Mouse (Mus musculus) heart, embryonic 11.5 days (tissue): ENCODE results near the gene Iqcd. TPM values are rescaled to one million over a fixed set of nuclear protein-coding genes. Genes with fewer than 3 reads are reported as not detected.

Experiments
- ATAC-seq: fragments of 200-750 bp; cut with Nextera tagmentation; replicated peaks from 2 replicates; pipeline ENCODE4 v1.8.0; 2017; ENCODE audit warnings: moderate library complexity; ENCODE audit not compliant: insufficient number of reproducible peaks, low FRiP score, low TSS enrichment
- H3K27ac ChIP-seq: fragments of 300-500 bp; sonication (generic); 2 replicates; pipeline ENCODE4 v1.5.1; 2014; ENCODE audit warnings: mild to moderate bottlenecking, low read depth, low read length
- H3K27me3 ChIP-seq: fragments of 300-500 bp; sonication (generic); 2 replicates; pipeline ENCODE4 v1.6.1; 2014; ENCODE audit warnings: mild to moderate bottlenecking, low read length, mixed read lengths; ENCODE audit not compliant: control insufficient read depth, insufficient read depth
- H3K36me3 ChIP-seq: fragments of 300-500 bp; sonication (generic); 2 replicates; pipeline ENCODE4 v1.6.1; 2014; ENCODE audit warnings: mild to moderate bottlenecking, low read length, moderate library complexity, mixed read lengths; ENCODE audit not compliant: control insufficient read depth, insufficient read depth
- H3K4me1 ChIP-seq: fragments of 300-500 bp; sonication (generic); 2 replicates; pipeline ENCODE4 v1.6.1; 2014; ENCODE audit warnings: low read length; ENCODE audit not compliant: control insufficient read depth, insufficient read depth
- H3K4me2 ChIP-seq: fragments of 300-500 bp; sonication (generic); 2 replicates; pipeline ENCODE4 v1.6.1; 2014; ENCODE audit warnings: mild to moderate bottlenecking, moderate library complexity
- H3K4me3 ChIP-seq: fragments of 300-500 bp; sonication (generic); 2 replicates; pipeline ENCODE4 v1.5.1; 2014; ENCODE audit warnings: low read depth, low read length
- H3K9ac ChIP-seq: fragments of 300-500 bp; sonication (generic); 2 replicates; pipeline ENCODE4 v1.6.1; 2014; ENCODE audit warnings: mild to moderate bottlenecking, low read depth, low read length, moderate library complexity
- H3K9me3 ChIP-seq: fragments of 300-500 bp; sonication (generic); replicated peaks from 2 replicates; pipeline ENCODE4 v1.6.1; 2016; ENCODE audit warnings: low read length; ENCODE audit not compliant: control insufficient read depth
- WGBS: fragments of 180-500 bp; shearing (Covaris S2); extraction: QIAGEN DNeasy Blood & Tissue Kit; methylation state at CpG from one replicate; pipeline ENCODE4 v1.1.7; 2014; ENCODE audit not compliant: insufficient replicate concordance; 5-methylcytosine and 5-hydroxymethylcytosine counted together
- polyA plus RNA-seq: library from polyadenylated mRNA; unstranded; fragments of >200 nt; fragmentation: Nextera tagmentation; extraction: Ambion mirVana; gene quantifications from 2 replicates; pipeline ENCODE4 v1.2.1, GENCODE M21; 2014

The Iqcd gene
- polyA plus RNA-seq, 1 experiment from 2014 or later, result 0.54 TPM

DNA sequence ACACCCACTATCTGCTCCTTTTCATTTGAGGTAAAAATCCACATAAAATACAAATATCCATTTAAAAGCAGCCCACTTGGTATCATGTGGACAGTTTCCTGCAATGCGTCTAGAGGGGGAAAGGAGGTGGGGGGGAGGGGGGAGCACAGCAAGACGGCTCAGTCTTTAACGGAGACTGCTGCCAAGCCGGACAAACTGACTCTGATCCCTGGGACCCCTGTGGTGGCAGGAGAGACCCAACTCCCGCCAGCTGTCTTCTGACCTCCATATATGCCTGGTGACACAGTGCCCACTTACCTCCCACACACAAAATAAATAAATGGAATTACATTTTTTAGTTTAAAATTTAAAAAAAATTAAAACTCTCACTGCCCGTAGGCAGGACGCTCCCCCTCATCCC lies 14.7 kb downstream of the Iqcd start:
- H3K4me1 ChIP-seq, result peaks cover 17% of the 10 kb centered on the region; the same call in 1 of the 2 replicates
- H3K36me3 ChIP-seq, result no peaks in the 10 kb centered on the region
- H3K4me3 ChIP-seq, result no peak overlapping the region
- H3K27me3 ChIP-seq, result peaks cover 12% of the 10 kb centered on the region
- no peak overlapping the region for H3K27ac ChIP-seq
- H3K9me3 ChIP-seq, result no peaks in the 10 kb centered on the region
- no peak for ATAC-seq
- WGBS, result 65% methylated on average over 7 of the region's 7 CpGs
- no peak overlapping the region for H3K9ac ChIP-seq
- H3K4me2 ChIP-seq, result no peak overlapping the region

DNA sequence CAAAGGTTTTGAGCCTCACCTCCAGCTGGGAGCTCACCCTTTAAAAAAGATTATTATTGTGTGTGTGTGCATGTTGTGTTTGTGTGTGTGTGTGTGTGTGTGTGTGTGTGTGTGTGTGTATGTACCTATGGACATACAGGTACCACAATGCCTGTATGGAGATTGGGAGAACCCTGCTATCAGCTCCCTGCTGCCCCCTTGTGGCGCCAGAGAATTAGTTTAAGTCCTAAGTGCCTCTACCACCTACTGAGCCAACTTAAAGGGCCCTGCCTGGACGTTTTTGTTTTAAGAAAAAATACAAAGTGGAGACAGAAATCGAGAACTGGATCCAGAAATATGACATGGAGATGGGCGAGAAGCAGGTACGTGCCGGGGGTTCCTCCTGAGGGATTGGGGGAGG lies 16.0 kb downstream of the Iqcd start:
- Histone ChIP-seq H3K36me3 (no peaks in the 10 kb centered on the region), H3K9me3 (no peaks in the 10 kb centered on the region), H3K4me3 (peak overlapping the region; percentile 33; the same call in 1 of the 2 replicates), H3K9ac (peak overlapping the region; percentile 63; the same call in 1 of the 2 replicates), H3K27ac (no peak overlapping the region), H3K4me2 (peak overlapping the region; percentile 66), H3K4me1 (peaks cover 17% of the 10 kb centered on the region; the same call in 1 of the 2 replicates), H3K27me3 (peaks cover 5% of the 10 kb centered on the region; the same call in 1 of the 2 replicates)
- 3% methylated on average over 6 of the region's 6 CpGs for WGBS
- ATAC-seq, result no peak

DNA sequence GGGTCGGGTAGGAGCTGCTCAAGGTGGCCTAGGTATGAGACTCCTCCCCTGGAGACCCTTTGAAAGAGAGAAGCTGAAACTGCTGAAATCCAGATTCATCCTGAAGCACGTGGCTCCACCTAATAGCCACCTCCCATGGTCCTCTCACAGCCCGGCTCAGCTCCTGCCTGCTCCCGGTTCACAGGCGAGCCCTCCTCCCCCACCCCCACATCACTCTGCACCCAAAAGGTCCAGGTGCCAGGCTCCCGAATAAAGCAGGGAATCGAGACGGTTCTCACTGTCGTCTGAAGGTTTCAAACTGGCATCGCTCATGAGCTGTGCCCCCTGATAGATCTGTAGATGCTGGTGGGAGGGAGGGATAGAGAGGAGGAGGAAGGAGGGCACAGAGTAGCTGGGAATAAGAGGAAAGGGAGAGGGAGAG lies 16.4 kb downstream of the Iqcd start:
- H3K9ac ChIP-seq, result peak overlapping the region; percentile 63

DNA sequence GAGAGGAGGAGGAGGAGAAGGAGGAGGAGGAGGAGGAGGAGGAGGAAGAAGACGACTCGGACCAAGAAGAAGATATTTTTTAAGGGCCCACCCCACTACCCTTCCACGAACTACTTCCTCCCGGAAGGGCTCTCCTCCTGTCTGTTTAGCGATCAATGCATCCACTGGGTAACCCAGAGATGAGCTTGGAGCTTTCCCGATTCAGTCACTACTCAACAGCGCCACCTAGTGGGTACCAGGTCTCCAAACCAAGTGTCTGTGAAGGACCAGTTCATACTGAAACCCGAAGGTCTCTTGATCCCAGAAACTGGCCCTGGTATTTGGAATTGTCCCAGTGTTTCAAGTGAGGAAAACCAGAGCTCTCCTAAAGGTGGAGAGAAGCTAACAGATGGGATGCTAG lies 16.9 kb downstream of the Iqcd start:
- 1% methylated on average over 8 of the region's 8 CpGs for WGBS
- H3K36me3 ChIP-seq, result no peaks in the 10 kb centered on the region
- H3K4me2 ChIP-seq, result peak overlapping the region; percentile 66
- H3K9me3 ChIP-seq, result no peaks in the 10 kb centered on the region
- H3K4me1 ChIP-seq, result peaks cover 11% of the 10 kb centered on the region; the same call in 1 of the 2 replicates
- 0 out of 2 replicates have a peak, but pooled peaks have one; percentile 22 for ATAC-seq
- H3K4me3 ChIP-seq, result peak overlapping the region; percentile 33
- H3K27me3 ChIP-seq, result peaks cover under 1% of the 10 kb centered on the region; the same call in 1 of the 2 replicates
- no peak overlapping the region for H3K9ac ChIP-seq
- H3K27ac ChIP-seq, result no peak overlapping the region

More for the DNA sequence above, 16.4 kb downstream of the Iqcd start:
- Histone ChIP-seq H3K27ac (no peak overlapping the region), H3K27me3 (peaks cover 5% of the 10 kb centered on the region; the same call in 1 of the 2 replicates), H3K4me3 (peak overlapping the region; percentile 33), H3K9me3 (no peaks in the 10 kb centered on the region), H3K4me1 (peaks cover 16% of the 10 kb centered on the region; the same call in 1 of the 2 replicates), H3K4me2 (peak overlapping the region; percentile 66), H3K36me3 (no peaks in the 10 kb centered on the region)
- ATAC-seq, result no peak; the same call in 1 of the 2 replicates
- WGBS, result 2% methylated on average over 10 of the region's 10 CpGs

DNA sequence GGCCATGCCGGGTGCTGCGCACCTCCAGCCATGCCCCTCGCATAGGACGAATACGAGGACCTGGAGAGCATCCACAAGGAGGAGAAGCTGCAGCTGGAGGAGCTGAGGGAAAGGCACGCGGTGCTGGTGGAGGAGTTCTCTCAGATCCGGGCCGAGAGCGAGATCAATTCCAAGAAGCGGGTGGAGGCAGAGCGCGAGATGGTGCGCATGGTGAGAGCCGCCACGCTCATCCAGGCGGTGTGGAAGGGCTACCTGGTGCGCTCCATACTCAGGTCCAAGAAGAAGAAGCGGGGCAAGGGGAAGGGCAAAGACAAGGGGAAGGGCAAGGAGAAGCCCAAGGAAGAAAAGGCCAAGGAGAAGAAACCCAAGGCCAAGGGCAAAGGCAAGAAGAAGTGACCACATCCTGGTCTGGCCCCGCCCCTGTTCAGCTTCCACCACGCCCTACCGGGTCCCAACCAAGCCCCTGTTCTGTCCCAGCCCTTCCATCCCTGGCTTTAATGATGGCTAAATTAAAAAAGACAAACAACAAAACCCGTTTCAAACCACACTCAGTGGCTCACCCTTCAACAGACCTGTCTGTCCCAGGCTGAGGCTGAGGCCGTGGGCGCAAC lies 17.9 kb downstream of the Iqcd start:
- Histone ChIP-seq H3K36me3 (no peaks in the 10 kb centered on the region), H3K9ac (no peak overlapping the region), H3K4me3 (no peak overlapping the region), H3K4me1 (peaks cover 10% of the 10 kb centered on the region), H3K27ac (no peak overlapping the region), H3K9me3 (no peaks in the 10 kb centered on the region), H3K27me3 (no peaks in the 10 kb centered on the region; the same call in 1 of the 2 replicates), H3K4me2 (no peak overlapping the region)
- ATAC-seq, result no peak
- 59% methylated on average over 25 of the region's 25 CpGs for WGBS

DNA sequence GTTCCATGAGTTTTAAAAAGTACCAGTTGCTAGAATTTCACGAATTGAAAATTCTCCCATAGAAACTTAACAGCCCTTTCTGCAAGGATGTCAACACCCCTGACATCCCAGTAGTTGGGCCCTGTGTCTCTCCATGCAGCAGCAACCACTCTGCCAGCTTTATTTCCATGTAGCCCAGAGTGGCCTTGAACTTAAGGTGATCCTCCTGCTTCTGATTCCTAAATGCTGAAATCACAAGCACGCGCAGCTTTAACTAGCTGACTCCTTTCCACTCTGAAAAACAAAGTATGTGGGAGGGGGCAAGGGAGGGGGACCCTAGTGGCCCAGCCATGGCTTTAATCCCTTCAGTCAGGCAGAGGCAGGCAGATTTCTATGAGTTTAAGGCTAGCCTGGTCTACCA lies 18.5 kb downstream of the Iqcd start:
- Histone ChIP-seq H3K36me3 (no peaks in the 10 kb centered on the region), H3K4me2 (no peak overlapping the region), H3K9me3 (no peaks in the 10 kb centered on the region), H3K4me1 (peaks cover 10% of the 10 kb centered on the region), H3K27me3 (no peaks in the 10 kb centered on the region; the same call in 1 of the 2 replicates), H3K4me3 (no peak overlapping the region), H3K27ac (no peak overlapping the region), H3K9ac (no peak overlapping the region)
- WGBS, result 68% methylated on average over 3 of the region's 3 CpGs
- no peak for ATAC-seq

DNA sequence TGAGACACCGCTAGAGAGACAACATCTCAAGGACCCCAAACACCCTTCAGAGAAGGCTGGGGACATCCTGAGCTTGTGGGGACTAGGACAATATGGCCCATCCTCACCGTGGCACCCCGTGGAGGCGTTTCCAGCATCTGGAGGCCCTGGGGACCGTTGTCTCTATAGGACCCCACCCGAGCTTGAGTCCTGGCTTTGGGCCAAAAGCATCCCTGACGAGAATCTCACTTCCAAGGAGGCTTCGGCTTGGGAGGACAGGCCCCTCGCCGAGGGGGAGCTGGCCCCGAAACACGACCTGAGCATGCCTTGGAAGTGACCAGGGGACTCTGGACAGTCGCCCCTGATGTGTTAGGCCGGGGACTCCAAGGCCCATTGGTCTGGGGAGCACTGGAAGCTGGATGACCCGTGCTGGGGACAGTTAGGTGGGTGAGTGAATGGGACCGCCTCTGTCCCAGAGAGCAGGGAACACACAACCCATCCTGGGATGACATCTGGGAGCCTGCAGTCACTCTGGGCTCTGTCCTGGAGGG lies 20.5 kb downstream of the Iqcd start:
- Histone ChIP-seq H3K4me2 (no peak overlapping the region), H3K9ac (no peak overlapping the region)

DNA sequence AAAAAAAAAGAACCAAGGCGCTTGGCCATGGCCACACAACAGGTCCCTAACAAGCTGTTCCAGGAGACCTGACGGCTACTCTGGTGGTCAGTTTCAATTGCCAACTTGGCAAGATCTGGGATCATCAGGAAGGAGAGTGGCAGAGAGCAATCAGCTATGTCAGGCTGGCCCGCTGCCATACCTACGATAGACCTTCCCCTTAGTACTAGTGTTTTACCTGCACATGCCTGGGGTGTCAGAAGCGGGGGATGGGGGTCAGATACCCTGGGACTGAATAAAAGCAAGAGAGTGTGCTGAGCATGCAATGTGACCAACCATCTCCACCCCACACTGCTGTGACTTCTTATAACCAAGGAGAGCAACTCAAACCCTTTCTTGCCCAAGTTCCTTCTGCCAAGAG lies 22.1 kb downstream of the Iqcd start:
- H3K4me2 ChIP-seq, result peak overlapping the region; percentile 85
- H3K9me3 ChIP-seq, result no peaks in the 10 kb centered on the region
- no peak overlapping the region for H3K27ac ChIP-seq
- H3K4me1 ChIP-seq, result peaks cover 11% of the 10 kb centered on the region
- H3K9ac ChIP-seq, result no peak overlapping the region
- H3K36me3 ChIP-seq, result peaks cover 3% of the 10 kb centered on the region; the same call in 1 of the 2 replicates
- WGBS, result 94% methylated on average over 5 of the region's 5 CpGs
- no peaks in the 10 kb centered on the region for H3K27me3 ChIP-seq
- no peak for ATAC-seq
- no peak overlapping the region for H3K4me3 ChIP-seq

More for the DNA sequence above, 20.5 kb downstream of the Iqcd start:
- H3K27me3 ChIP-seq, result no peaks in the 10 kb centered on the region
- no peak overlapping the region for H3K4me3 ChIP-seq
- no peak overlapping the region for H3K27ac ChIP-seq
- no peak for ATAC-seq
- WGBS, result 84% methylated on average over 16 of the region's 16 CpGs
- H3K36me3 ChIP-seq, result no peaks in the 10 kb centered on the region
- no peaks in the 10 kb centered on the region for H3K9me3 ChIP-seq
- peaks cover 15% of the 10 kb centered on the region for H3K4me1 ChIP-seq
